Mouse (Mus musculus) hindbrain, embryonic 14.5 days (tissue): ENCODE measurements around the gene Tbc1d22a. TPM values are rescaled to one million over a fixed set of nuclear protein-coding genes. Genes with fewer than 3 reads are reported as not detected.
"Not testable (repeated sequence)": the region's sequence is repeated elsewhere in the genome, so short reads cannot be mapped to it uniquely, and the experiment has no call there.

ENCODE experiments used
- ATAC-seq: fragments of 200-750 bp; cut with Nextera tagmentation; 2 replicates; pipeline ENCODE4 v1.8.0; 2017; ENCODE audit warnings: moderate number of reproducible peaks, mild to moderate bottlenecking, moderate TSS enrichment, moderate library complexity; ENCODE audit not compliant: low FRiP score
- DNase-seq: peaks from one replicate; pipeline ENCODE4 v3.0.0-alpha.2; 2015; ENCODE audit warnings: low spot score
- H3K27ac ChIP-seq: fragments of 300-500 bp; sonication (generic); 2 replicates; pipeline ENCODE4 v1.5.1; 2014; ENCODE audit warnings: mild to moderate bottlenecking, moderate library complexity
- H3K27me3 ChIP-seq: fragments of 300-500 bp; sonication (generic); 2 replicates; pipeline ENCODE4 v1.6.1; 2014; ENCODE audit warnings: mild to moderate bottlenecking, low read length, mixed read lengths; ENCODE audit not compliant: control insufficient read depth, insufficient read depth
- H3K36me3 ChIP-seq: fragments of 300-500 bp; sonication (generic); replicated peaks from 2 replicates; pipeline ENCODE4 v1.6.1; 2014; ENCODE audit not compliant: control insufficient read depth, insufficient read depth
- H3K4me1 ChIP-seq: fragments of 300-500 bp; sonication (generic); replicated peaks from 2 replicates; pipeline ENCODE4 v1.6.1; 2014; ENCODE audit warnings: antibody characterized with exemption, low read length, mixed read lengths; ENCODE audit not compliant: control insufficient read depth, insufficient read depth
- H3K4me2 ChIP-seq: fragments of 300-500 bp; sonication (generic); replicated peaks from 2 replicates; pipeline ENCODE4 v1.6.1; 2014; ENCODE audit warnings: mild to moderate bottlenecking, moderate library complexity
- H3K4me3 ChIP-seq: fragments of 300-500 bp; sonication (generic); replicated peaks from 2 replicates; pipeline ENCODE4 v1.5.1; 2014; ENCODE audit warnings: mild to moderate bottlenecking, low read length
- H3K9ac ChIP-seq: fragments of 300-500 bp; sonication (generic); 2 replicates; pipeline ENCODE4 v1.6.1; 2014
- H3K9me3 ChIP-seq: fragments of 300-500 bp; sonication (generic); 2 replicates; pipeline ENCODE4 v1.6.1; 2016; ENCODE audit warnings: low read length; ENCODE audit not compliant: control insufficient read depth
- WGBS: fragments of 180-500 bp; shearing (Covaris S2); extraction: QIAGEN DNeasy Blood & Tissue Kit; methylation state at CpG from one replicate; pipeline ENCODE4 v1.1.7; 2014; 5-methylcytosine and 5-hydroxymethylcytosine counted together
- polyA plus RNA-seq: library from polyadenylated mRNA; unstranded; fragments of >200 nt; fragmentation: Nextera tagmentation; extraction: Ambion mirVana; gene quantifications from 2 replicates; pipeline ENCODE4 v1.2.1, GENCODE M21; 2014

The Tbc1d22a gene
- polyA plus RNA-seq, 1 experiment from 2014 or later = 10.7 TPM

DNA sequence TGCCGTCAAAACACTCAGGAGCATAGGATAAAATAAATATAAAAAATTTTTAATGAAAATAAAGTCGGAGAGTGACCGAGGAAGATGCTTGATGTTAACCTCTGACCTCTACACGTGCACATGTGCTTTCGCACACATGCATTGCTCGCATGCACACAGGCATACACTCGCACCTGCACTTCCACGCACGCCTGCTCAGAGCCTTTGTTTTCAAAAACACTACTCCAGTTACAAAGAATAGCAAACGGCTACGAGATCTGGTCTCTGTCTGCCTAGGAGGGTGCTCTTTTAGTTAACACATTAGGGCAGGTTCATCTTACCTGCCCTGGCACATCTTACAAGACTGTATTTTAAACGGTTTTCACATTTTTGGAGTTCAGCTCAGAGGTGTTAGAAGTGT lies 42.9 kb upstream of the Tbc1d22a start:
- Histone ChIP-seq H3K9ac (no peak overlapping the region), H3K4me3 (no peak overlapping the region), H3K27ac (no peak overlapping the region), H3K9me3 (no peaks in the 10 kb centered on the region), H3K4me2 (no peak overlapping the region), H3K36me3 (no peaks in the 10 kb centered on the region), H3K27me3 (no peaks in the 10 kb centered on the region), H3K4me1 (peaks cover 13% of the 10 kb centered on the region)
- 83% methylated on average over 12 of the region's 12 CpGs for WGBS
- DNase-seq = no peak
- no peak for ATAC-seq

GRCm38 (mm10) chr15:86172124-86172523 lies 42.1 kb upstream of the Tbc1d22a start:
- WGBS = 71% methylated on average over 3 of the region's 3 CpGs
- Histone ChIP-seq H3K9me3 (no peaks in the 10 kb centered on the region), H3K27me3 (no peaks in the 10 kb centered on the region), H3K9ac (no peak overlapping the region), H3K4me1 (peaks cover 13% of the 10 kb centered on the region), H3K4me2 (no peak overlapping the region), H3K36me3 (no peaks in the 10 kb centered on the region), H3K4me3 (no peak overlapping the region), H3K27ac (no peak overlapping the region)
- DNase-seq = no peak
- ATAC-seq = no peak

GRCm38 (mm10) chr15:86172526-86172925 lies 41.7 kb upstream of the Tbc1d22a start:
- Histone ChIP-seq H3K9ac (no peak overlapping the region), H3K4me3 (no peak overlapping the region), H3K9me3 (no peaks in the 10 kb centered on the region), H3K27ac (no peak overlapping the region), H3K36me3 (no peaks in the 10 kb centered on the region), H3K4me1 (peaks cover 13% of the 10 kb centered on the region), H3K27me3 (no peaks in the 10 kb centered on the region), H3K4me2 (no peak overlapping the region)
- ATAC-seq (no peak), DNase-seq (no peak)
- WGBS = 78% methylated on average over 6 of the region's 6 CpGs

GRCm38 (mm10) chr15:86173136-86173985 lies 40.9 kb upstream of the Tbc1d22a start:
- Histone ChIP-seq H3K9me3 (no peaks in the 10 kb centered on the region), H3K4me2 (no peak overlapping the region), H3K4me3 (no peak overlapping the region), H3K27me3 (no peaks in the 10 kb centered on the region), H3K4me1 (peaks cover 13% of the 10 kb centered on the region), H3K36me3 (no peaks in the 10 kb centered on the region), H3K27ac (no peak overlapping the region), H3K9ac (no peak overlapping the region)
- DNase-seq = no peak
- no peak for ATAC-seq
- WGBS = 41% methylated on average over 16 of the region's 16 CpGs

DNA sequence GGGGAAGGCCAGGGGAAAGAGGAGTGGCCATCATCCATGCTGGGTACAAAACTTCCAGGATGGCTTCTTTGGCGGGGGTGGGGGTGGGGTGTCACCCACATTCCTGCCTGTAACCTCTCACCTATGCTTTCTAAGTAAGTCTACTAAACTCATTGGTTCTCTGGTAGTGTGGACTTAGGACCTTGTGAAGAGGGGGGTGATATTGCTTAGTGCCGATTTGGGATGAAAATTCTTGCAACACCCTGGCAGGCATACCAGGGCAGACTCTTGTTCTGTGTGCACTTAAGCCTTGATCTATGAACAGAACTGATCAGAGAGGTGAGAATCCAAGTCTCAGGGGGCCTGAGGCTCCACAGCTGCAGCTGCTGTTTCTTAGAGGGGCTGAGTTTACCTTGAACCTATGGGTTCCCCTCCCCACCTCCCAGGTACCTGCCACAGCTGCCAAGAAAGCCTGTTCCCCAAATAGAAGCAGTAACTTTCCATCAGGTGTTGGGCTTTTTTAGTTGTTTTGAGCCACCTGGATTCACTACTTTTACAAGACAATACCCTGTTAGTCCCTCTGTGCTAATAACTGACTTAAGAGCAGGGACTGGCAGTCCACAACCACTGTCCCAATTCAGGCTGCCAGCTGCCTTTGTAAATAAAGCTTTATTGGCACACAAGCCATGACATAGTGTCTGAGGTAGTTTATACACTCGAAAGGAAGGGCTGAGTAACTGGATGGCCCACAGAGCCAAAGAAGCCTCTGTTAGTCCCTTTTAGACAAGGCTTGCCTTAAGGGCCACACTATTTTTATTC lies 38.8 kb upstream of the Tbc1d22a start:
- H3K9me3 ChIP-seq = no peaks in the 10 kb centered on the region
- DNase-seq = no peak
- WGBS = 85% methylated on average over 3 of the region's 3 CpGs
- no peaks in the 10 kb centered on the region for H3K36me3 ChIP-seq
- H3K27ac ChIP-seq = no peak overlapping the region
- no peaks in the 10 kb centered on the region for H3K27me3 ChIP-seq
- H3K9ac ChIP-seq = no peak overlapping the region
- H3K4me2 ChIP-seq = no peak overlapping the region
- H3K4me3 ChIP-seq = no peak overlapping the region
- no peaks in the 10 kb centered on the region for H3K4me1 ChIP-seq
- ATAC-seq = no peak

- Histone ChIP-seq H3K4me1 (no peaks in the 10 kb centered on the region), H3K27ac (no peak overlapping the region), H3K4me2 (no peak overlapping the region), H3K36me3 (no peaks in the 10 kb centered on the region), H3K4me3 (no peak overlapping the region), H3K9ac (no peak overlapping the region), H3K27me3 (no peaks in the 10 kb centered on the region), H3K9me3 (no peaks in the 10 kb centered on the region)
- ATAC-seq (no peak), DNase-seq (no peak)
- WGBS = 89% methylated on average over 10 of the region's 10 CpGs
Measured at GRCm38 (mm10) chr15:86176166-86176565, 38.1 kb upstream of the Tbc1d22a start.

DNA sequence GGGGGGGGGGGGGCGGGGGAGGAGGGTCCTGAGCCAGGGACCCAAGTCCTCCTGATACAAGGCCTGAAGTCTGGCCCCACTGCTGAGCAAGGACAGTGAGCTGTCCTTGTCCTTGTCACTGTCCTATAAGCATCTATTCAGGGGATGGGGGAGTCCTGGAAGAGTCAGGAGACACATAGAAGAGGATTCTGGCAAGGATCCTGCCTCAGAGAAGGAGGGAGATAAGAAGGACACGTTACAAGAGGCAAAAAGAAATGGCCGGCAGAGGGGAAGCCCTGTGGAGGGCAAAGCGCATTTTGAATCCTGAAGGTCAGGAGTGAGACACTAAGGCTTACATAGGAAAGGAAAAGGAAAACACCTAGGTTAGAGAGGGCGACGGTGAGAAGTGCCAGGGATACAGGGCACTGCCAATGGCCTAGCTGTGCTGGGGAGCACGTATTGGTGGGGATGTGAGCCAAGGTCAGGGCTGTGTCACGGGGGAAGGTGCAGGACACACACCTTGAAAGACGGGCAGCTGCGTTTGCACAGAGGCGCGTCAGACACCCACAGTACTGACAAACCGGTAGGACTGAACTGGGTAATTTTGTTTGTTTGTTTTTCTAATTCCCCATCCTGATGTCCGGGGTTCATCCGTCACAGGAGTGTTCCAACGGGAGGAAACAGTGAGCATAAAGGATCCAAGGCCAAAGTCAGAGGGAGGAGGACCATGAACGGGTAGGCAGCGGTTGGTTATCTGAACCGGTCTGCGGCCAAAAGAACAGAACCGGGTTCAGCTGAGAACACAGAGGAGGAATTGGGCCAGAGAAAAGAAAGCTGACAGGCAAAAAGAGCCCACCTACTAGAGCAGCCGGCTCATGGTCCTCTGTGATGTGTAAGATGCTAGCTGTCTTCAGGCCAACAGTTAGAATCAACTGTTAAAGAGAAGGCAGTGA lies 37.2 kb upstream of the Tbc1d22a start:
- 83% methylated on average over 22 of the region's 22 CpGs for WGBS
- no peak; the same call in 1 of the 2 replicates for ATAC-seq
- H3K4me3 ChIP-seq = no peak overlapping the region
- no peaks in the 10 kb centered on the region; the same call in none of the 2 replicates for H3K4me1 ChIP-seq
- no peak for DNase-seq
- H3K27ac ChIP-seq = no peak overlapping the region
- no peak overlapping the region for H3K4me2 ChIP-seq
- no peaks in the 10 kb centered on the region for H3K27me3 ChIP-seq
- no peaks in the 10 kb centered on the region for H3K9me3 ChIP-seq
- H3K9ac ChIP-seq = no peak overlapping the region
- H3K36me3 ChIP-seq = no peaks in the 10 kb centered on the region

DNA sequence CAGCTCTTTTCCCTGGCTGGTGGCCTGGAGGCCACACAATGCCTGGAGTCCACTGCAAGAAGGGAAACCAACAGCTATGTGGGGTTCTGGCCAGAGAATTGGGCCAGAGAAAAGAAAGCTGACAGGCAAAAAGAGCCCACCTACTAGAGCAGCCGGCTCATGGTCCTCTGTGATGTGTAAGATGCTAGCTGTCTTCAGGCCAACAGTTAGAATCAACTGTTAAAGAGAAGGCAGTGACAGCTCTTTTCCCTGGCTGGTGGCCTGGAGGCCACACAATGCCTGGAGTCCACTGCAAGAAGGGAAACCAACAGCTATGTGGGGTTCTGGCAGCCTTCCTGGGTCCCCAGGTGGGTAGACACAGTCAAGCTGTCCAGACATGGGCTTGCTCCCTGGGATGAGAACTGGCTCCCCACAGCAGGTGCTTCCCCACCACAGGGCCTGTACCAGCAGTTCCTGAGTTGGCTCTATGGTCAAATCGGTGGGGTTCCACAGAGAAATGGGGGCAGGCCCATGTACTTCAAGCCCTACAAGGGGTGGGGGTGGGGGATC lies 36.5 kb upstream of the Tbc1d22a start:
- not testable (repeated sequence) for DNase-seq, H3K9ac ChIP-seq, H3K36me3 ChIP-seq, H3K9me3 ChIP-seq, H3K27me3 ChIP-seq, H3K4me2 ChIP-seq, H3K4me1 ChIP-seq, H3K27ac ChIP-seq, H3K4me3 ChIP-seq
- 80% methylated on average over 2 of the region's 2 CpGs for WGBS
- ATAC-seq = peak; percentile 8; the same call in 1 of the 2 replicates
